Mouse (Mus musculus) erythroblast, embryonic 14.5 days (primary cell): ENCODE results near the gene Sapcd1. TPM values are rescaled to one million over a fixed set of nuclear protein-coding genes. Genes with fewer than 3 reads are reported as not detected.

Source experiments
- H3K27me3 ChIP-seq: 2 replicates; pipeline ENCODE4 v1.6.1; 2012; ENCODE audit warnings: inconsistent platforms; ENCODE audit not compliant: control insufficient read depth
- H3K36me3 ChIP-seq: 2 replicates; pipeline ENCODE4 v1.6.1; 2012; ENCODE audit warnings: mild to moderate bottlenecking, inconsistent platforms; ENCODE audit not compliant: control insufficient read depth
- H3K4me1 ChIP-seq: 2 replicates; pipeline ENCODE4 v1.6.1; 2012; ENCODE audit warnings: inconsistent platforms; ENCODE audit not compliant: control insufficient read depth
- H3K4me3 ChIP-seq: replicated peaks from 2 replicates; pipeline ENCODE3; 2012; ENCODE audit warnings: moderate library complexity, mild to moderate bottlenecking, inconsistent platforms
- H3K9me3 ChIP-seq: 2 replicates; pipeline ENCODE4 v1.6.1; 2012; ENCODE audit warnings: low read length, inconsistent platforms, mixed read lengths; ENCODE audit not compliant: control insufficient read depth
- GATA1 ChIP-seq: IDR thresholded peaks from 2 replicates; pipeline ENCODE4 v1.6.1; 2012; ENCODE audit warnings: low read length, inconsistent platforms, mixed read lengths
- TAL1 ChIP-seq: IDR thresholded peaks from 3 replicates; pipeline ENCODE4 v1.6.1; 2012; ENCODE audit warnings: low read length, inconsistent platforms, mixed read lengths
- polyA plus RNA-seq: library from polyadenylated mRNA; stranded (reverse); fragments of >175 nt; gene quantifications from 2 replicates; pipeline ENCODE4 v1.2.3, GENCODE M21; 2012

The Sapcd1 gene
- polyA plus RNA-seq, 1 experiment = 0.87 TPM

- Histone ChIP-seq H3K9me3 (no peaks in the 10 kb centered on the region), H3K27me3 (peaks cover 2% of the 10 kb centered on the region; the same call in 1 of the 2 replicates), H3K4me1 (peaks cover 58% of the 10 kb centered on the region), H3K36me3 (no peaks in the 10 kb centered on the region), H3K4me3 (no peak overlapping the region)
- TF ChIP-seq GATA1 (no peak), TAL1 (no peak)
Observed at GRCm38 (mm10) chr17:35024261-35024660, 3.6 kb downstream of the Sapcd1 start.

GRCm38 (mm10) chr17:35023756-35024155, 4.1 kb downstream of the Sapcd1 start:
- H3K9me3 ChIP-seq = no peaks in the 10 kb centered on the region
- H3K36me3 ChIP-seq = no peaks in the 10 kb centered on the region
- no peak overlapping the region for H3K4me3 ChIP-seq
- H3K27me3 ChIP-seq = peaks cover 2% of the 10 kb centered on the region; the same call in 1 of the 2 replicates
- TF ChIP-seq TAL1 (no peak), GATA1 (no peak)
- peaks cover 58% of the 10 kb centered on the region for H3K4me1 ChIP-seq

- Histone ChIP-seq H3K4me1 (peaks cover 57% of the 10 kb centered on the region), H3K36me3 (no peaks in the 10 kb centered on the region), H3K9me3 (no peaks in the 10 kb centered on the region), H3K27me3 (peaks cover 2% of the 10 kb centered on the region; the same call in 1 of the 2 replicates), H3K4me3 (no peak overlapping the region)
- TF ChIP-seq GATA1 = no peak
Observed at GRCm38 (mm10) chr17:35023221-35023620, 4.6 kb downstream of the Sapcd1 start.

GRCm38 (mm10) chr17:35022541-35023060, 5.2 kb downstream of the Sapcd1 start:
- Histone ChIP-seq H3K4me3 (no peak overlapping the region), H3K27me3 (peaks cover 2% of the 10 kb centered on the region; the same call in 1 of the 2 replicates), H3K4me1 (peaks cover 58% of the 10 kb centered on the region), H3K9me3 (no peaks in the 10 kb centered on the region), H3K36me3 (no peaks in the 10 kb centered on the region)
- TF ChIP-seq GATA1 (no peak), TAL1 (no peak)

- Histone ChIP-seq H3K4me3 (no peak overlapping the region), H3K9me3 (no peaks in the 10 kb centered on the region), H3K36me3 (peaks cover 2% of the 10 kb centered on the region), H3K4me1 (peaks cover 56% of the 10 kb centered on the region), H3K27me3 (peaks cover 2% of the 10 kb centered on the region; the same call in 1 of the 2 replicates)
- TF ChIP-seq TAL1 (no peak; the same call in 2 of the 3 replicates), GATA1 (peak; percentile 63)
Observed at GRCm38 (mm10) chr17:35021842-35022477, 5.9 kb downstream of the Sapcd1 start.

- H3K36me3 ChIP-seq = peaks cover 9% of the 10 kb centered on the region
- peaks cover 2% of the 10 kb centered on the region; the same call in 1 of the 2 replicates for H3K27me3 ChIP-seq
- H3K9me3 ChIP-seq = no peaks in the 10 kb centered on the region
- H3K4me1 ChIP-seq = peaks cover 62% of the 10 kb centered on the region
- H3K4me3 ChIP-seq = peak overlapping the region; percentile 24
- TF ChIP-seq TAL1 (no peak), GATA1 (no peak)
Observed at GRCm38 (mm10) chr17:35021163-35021808, 6.5 kb downstream of the Sapcd1 start.

- peaks cover 2% of the 10 kb centered on the region; the same call in 1 of the 2 replicates for H3K27me3 ChIP-seq
- H3K4me1 ChIP-seq = peaks cover 63% of the 10 kb centered on the region
- H3K9me3 ChIP-seq = no peaks in the 10 kb centered on the region
- peaks cover 16% of the 10 kb centered on the region for H3K36me3 ChIP-seq
- TF ChIP-seq GATA1 = no peak
- no peak for TF ChIP-seq TAL1
- H3K4me3 ChIP-seq = no peak overlapping the region
Observed at GRCm38 (mm10) chr17:35020551-35020950, 7.3 kb downstream of the Sapcd1 start.

GRCm38 (mm10) chr17:35019894-35020293, 7.9 kb downstream of the Sapcd1 start:
- peaks cover 23% of the 10 kb centered on the region for H3K36me3 ChIP-seq
- no peak for TF ChIP-seq TAL1
- TF ChIP-seq GATA1 = no peak
- peaks cover 2% of the 10 kb centered on the region; the same call in 1 of the 2 replicates for H3K27me3 ChIP-seq
- H3K4me3 ChIP-seq = no peak overlapping the region
- peaks cover 63% of the 10 kb centered on the region for H3K4me1 ChIP-seq
- no peaks in the 10 kb centered on the region for H3K9me3 ChIP-seq

GRCm38 (mm10) chr17:35018171-35018570, 9.6 kb downstream of the Sapcd1 start:
- Histone ChIP-seq H3K27me3 (no peaks in the 10 kb centered on the region), H3K9me3 (no peaks in the 10 kb centered on the region), H3K36me3 (peaks cover 40% of the 10 kb centered on the region), H3K4me3 (no peak overlapping the region), H3K4me1 (peaks cover 52% of the 10 kb centered on the region)
- no peak for TF ChIP-seq GATA1
- TF ChIP-seq TAL1 = no peak

GRCm38 (mm10) chr17:35017706-35018030, 10.1 kb downstream of the Sapcd1 start:
- Histone ChIP-seq H3K9me3 (no peaks in the 10 kb centered on the region), H3K4me1 (peaks cover 47% of the 10 kb centered on the region), H3K27me3 (no peaks in the 10 kb centered on the region), H3K4me3 (no peak overlapping the region), H3K36me3 (peaks cover 45% of the 10 kb centered on the region)
- TF ChIP-seq TAL1 (no peak), GATA1 (no peak)
